Mouse (Mus musculus): Measurements from ENCODE around the gene Tmem63c. TPM values are rescaled to one million over a fixed set of nuclear protein-coding genes. Genes with fewer than 3 reads are reported as not detected.
A peak's percentile ranks its signal among the peaks of the same experiment; 100 is the strongest.

Gene Tmem63c
- polyA plus RNA-seq, 1 experiment, result not detected

GRCm38 (mm10) chr12:87104796-87105195, 83.7 kb downstream of the Tmem63c start:
- no peak for TF ChIP-seq CTCF (IDR thresholded peaks at IDR 0.05; ENCODE audit: low read depth, low read length)
- no peak for TF ChIP-seq POLR2A (IDR thresholded peaks at IDR 0.05; ENCODE audit: borderline replicate concordance, low read depth, low read length)
- Histone ChIP-seq H3K4me1 (ENCODE audit: control insufficient read depth, insufficient read depth, low read length) (no peaks in the 10 kb centered on the region), H3K27ac (ENCODE audit: insufficient read depth, low read depth, low read length) (no peak overlapping the region), H3K4me3 (ENCODE audit: insufficient read depth, low read length) (no peak overlapping the region)

GRCm38 (mm10) chr12:87107357-87107977, 86.3 kb downstream of the Tmem63c start:
- TF ChIP-seq POLR2A (IDR thresholded peaks at IDR 0.05; ENCODE audit: borderline replicate concordance, low read depth, low read length), result no peak
- no peak for TF ChIP-seq CTCF (IDR thresholded peaks at IDR 0.05; ENCODE audit: low read depth, low read length)

GRCm38 (mm10) chr12:87121918-87122589, 100.9 kb downstream of the Tmem63c start:
- Histone ChIP-seq H3K27ac (ENCODE audit: insufficient read depth, low read depth, low read length) (no peak overlapping the region), H3K4me1 (ENCODE audit: control insufficient read depth, insufficient read depth, low read length) (no peaks in the 10 kb centered on the region), H3K4me3 (ENCODE audit: insufficient read depth, low read length) (no peak overlapping the region)
- no peak for TF ChIP-seq POLR2A (IDR thresholded peaks at IDR 0.05; ENCODE audit: borderline replicate concordance, low read depth, low read length)
- TF ChIP-seq CTCF (IDR thresholded peaks at IDR 0.05; ENCODE audit: low read depth, low read length), result no peak

More at GRCm38 (mm10) chr12:87107357-87107977, 86.3 kb downstream of the Tmem63c start:
- H3K4me1 ChIP-seq (ENCODE audit: control insufficient read depth, insufficient read depth, low read length), result no peaks in the 10 kb centered on the region
- no peak overlapping the region for H3K27ac ChIP-seq (ENCODE audit: insufficient read depth, low read depth, low read length)
- H3K4me3 ChIP-seq (ENCODE audit: insufficient read depth, low read length), result no peak overlapping the region

- Histone ChIP-seq H3K4me3 (ENCODE audit: insufficient read depth, low read length) (no peak overlapping the region), H3K4me1 (ENCODE audit: control insufficient read depth, insufficient read depth, low read length) (no peaks in the 10 kb centered on the region), H3K27ac (ENCODE audit: insufficient read depth, low read depth, low read length) (no peak overlapping the region)
- TF ChIP-seq POLR2A (IDR thresholded peaks at IDR 0.05; ENCODE audit: borderline replicate concordance, low read depth, low read length), result no peak
- TF ChIP-seq CTCF (IDR thresholded peaks at IDR 0.05; ENCODE audit: low read depth, low read length), result no peak
Observed at GRCm38 (mm10) chr12:87127256-87127655, 106.1 kb downstream of the Tmem63c start.

GRCm38 (mm10) chr12:87130224-87130623, 109.1 kb downstream of the Tmem63c start:
- H3K4me3 ChIP-seq (ENCODE audit: insufficient read depth, low read length), result no peak overlapping the region
- H3K4me1 ChIP-seq (ENCODE audit: control insufficient read depth, insufficient read depth, low read length), result no peaks in the 10 kb centered on the region
- TF ChIP-seq CTCF (IDR thresholded peaks at IDR 0.05; ENCODE audit: low read depth, low read length), result no peak
- H3K27ac ChIP-seq (ENCODE audit: insufficient read depth, low read depth, low read length), result no peak overlapping the region

- Histone ChIP-seq H3K4me1 (ENCODE audit: control insufficient read depth, insufficient read depth, low read length) (no peaks in the 10 kb centered on the region), H3K27ac (ENCODE audit: insufficient read depth, low read depth, low read length) (no peak overlapping the region), H3K4me3 (ENCODE audit: insufficient read depth, low read length) (no peak overlapping the region)
- TF ChIP-seq POLR2A (IDR thresholded peaks at IDR 0.05; ENCODE audit: borderline replicate concordance, low read depth, low read length), result no peak
- TF ChIP-seq CTCF (IDR thresholded peaks at IDR 0.05; ENCODE audit: low read depth, low read length), result no peak
Observed at GRCm38 (mm10) chr12:87131181-87131580, 110.0 kb downstream of the Tmem63c start.

GRCm38 (mm10) chr12:87131619-87132018, 110.5 kb downstream of the Tmem63c start:
- Histone ChIP-seq H3K4me3 (ENCODE audit: insufficient read depth, low read length) (no peak overlapping the region), H3K4me1 (ENCODE audit: control insufficient read depth, insufficient read depth, low read length) (no peaks in the 10 kb centered on the region), H3K27ac (ENCODE audit: insufficient read depth, low read depth, low read length) (no peak overlapping the region)
- TF ChIP-seq POLR2A (IDR thresholded peaks at IDR 0.05; ENCODE audit: borderline replicate concordance, low read depth, low read length) (no peak), CTCF (IDR thresholded peaks at IDR 0.05; ENCODE audit: low read depth, low read length) (peak; percentile 47)

GRCm38 (mm10) chr12:87132210-87132609, 111.1 kb downstream of the Tmem63c start:
- no peaks in the 10 kb centered on the region for H3K4me1 ChIP-seq (ENCODE audit: control insufficient read depth, insufficient read depth, low read length)
- TF ChIP-seq CTCF (IDR thresholded peaks at IDR 0.05; ENCODE audit: low read depth, low read length) (no peak), POLR2A (IDR thresholded peaks at IDR 0.05; ENCODE audit: borderline replicate concordance, low read depth, low read length) (no peak)
- H3K4me3 ChIP-seq (ENCODE audit: insufficient read depth, low read length), result no peak overlapping the region
- no peak overlapping the region for H3K27ac ChIP-seq (ENCODE audit: insufficient read depth, low read depth, low read length)

GRCm38 (mm10) chr12:87132784-87133183, 111.6 kb downstream of the Tmem63c start:
- H3K27ac ChIP-seq (ENCODE audit: insufficient read depth, low read depth, low read length), result no peak overlapping the region
- no peak overlapping the region for H3K4me3 ChIP-seq (ENCODE audit: insufficient read depth, low read length)
- TF ChIP-seq CTCF (IDR thresholded peaks at IDR 0.05; ENCODE audit: low read depth, low read length) (no peak), POLR2A (IDR thresholded peaks at IDR 0.05; ENCODE audit: borderline replicate concordance, low read depth, low read length) (no peak)
- H3K4me1 ChIP-seq (ENCODE audit: control insufficient read depth, insufficient read depth, low read length), result no peaks in the 10 kb centered on the region

All from bone marrow macrophage, adult 2 months (primary cell).